Mouse (Mus musculus): ENCODE data around the gene Cc2d2b.

- TF ChIP-seq CTCF (IDR thresholded peaks at IDR 0.05; ENCODE audit: low read depth, low read length) (no peak), GATA1 (IDR thresholded peaks at IDR 0.05; ENCODE audit: borderline replicate concordance, low read length) (no peak), TAL1 (conservative IDR thresholded peaks at IDR 0.05; ENCODE audit: low read depth, low read length) (no peak), POLR2AphosphoS5 (IDR thresholded peaks at IDR 0.05; ENCODE audit: insufficient replicate concordance, low read depth, low read length) (no peak)
Measured at GRCm38 (mm10) chr19:40869425-40870105, 121.0 kb downstream of the Cc2d2b start.

Data from G1E (cell line).